Mouse (Mus musculus) embryonic fibroblast, embryonic 13.5 days (primary cell): ENCODE results near the gene Padi1. TPM values are rescaled to one million over a fixed set of nuclear protein-coding genes. Genes with fewer than 3 reads are reported as not detected.
A peak's percentile ranks its signal among the peaks of the same experiment; 100 is the strongest.

Source experiments
- H3K27ac ChIP-seq: 2 replicates; pipeline ENCODE4 v1.5.1; 2012; ENCODE audit warnings: low read length, control low read depth, inconsistent platforms; ENCODE audit not compliant: insufficient read depth
- H3K4me1 ChIP-seq: 2 replicates; pipeline ENCODE4 v1.6.1; 2011; ENCODE audit warnings: low read length; ENCODE audit not compliant: control insufficient read depth, insufficient read depth
- H3K4me3 ChIP-seq: 2 replicates; pipeline ENCODE4 v1.5.1; 2011; ENCODE audit warnings: mild to moderate bottlenecking, control low read depth, low read length; ENCODE audit not compliant: insufficient read depth
- CTCF ChIP-seq: IDR thresholded peaks from 2 replicates; pipeline ENCODE4 v1.5.1; 2011; ENCODE audit warnings: mild to moderate bottlenecking, control low read depth, low read length, moderate library complexity, borderline replicate concordance; ENCODE audit not compliant: insufficient read depth
- POLR2A ChIP-seq: IDR thresholded peaks from 2 replicates; pipeline ENCODE4 v1.6.1; 2011; ENCODE audit warnings: low read depth, mild to moderate bottlenecking, control low read depth, low read length, moderate library complexity
- polyA plus RNA-seq: library from polyadenylated mRNA; stranded (reverse); fragments of >200 nt; gene quantifications from 2 replicates; pipeline ENCODE4 v1.2.4, GENCODE M21; 2011; ENCODE audit warnings: low read depth; ENCODE audit not compliant: missing spikeins, insufficient read length

The Padi1 gene
- polyA plus RNA-seq, 1 experiment: not detected

DNA sequence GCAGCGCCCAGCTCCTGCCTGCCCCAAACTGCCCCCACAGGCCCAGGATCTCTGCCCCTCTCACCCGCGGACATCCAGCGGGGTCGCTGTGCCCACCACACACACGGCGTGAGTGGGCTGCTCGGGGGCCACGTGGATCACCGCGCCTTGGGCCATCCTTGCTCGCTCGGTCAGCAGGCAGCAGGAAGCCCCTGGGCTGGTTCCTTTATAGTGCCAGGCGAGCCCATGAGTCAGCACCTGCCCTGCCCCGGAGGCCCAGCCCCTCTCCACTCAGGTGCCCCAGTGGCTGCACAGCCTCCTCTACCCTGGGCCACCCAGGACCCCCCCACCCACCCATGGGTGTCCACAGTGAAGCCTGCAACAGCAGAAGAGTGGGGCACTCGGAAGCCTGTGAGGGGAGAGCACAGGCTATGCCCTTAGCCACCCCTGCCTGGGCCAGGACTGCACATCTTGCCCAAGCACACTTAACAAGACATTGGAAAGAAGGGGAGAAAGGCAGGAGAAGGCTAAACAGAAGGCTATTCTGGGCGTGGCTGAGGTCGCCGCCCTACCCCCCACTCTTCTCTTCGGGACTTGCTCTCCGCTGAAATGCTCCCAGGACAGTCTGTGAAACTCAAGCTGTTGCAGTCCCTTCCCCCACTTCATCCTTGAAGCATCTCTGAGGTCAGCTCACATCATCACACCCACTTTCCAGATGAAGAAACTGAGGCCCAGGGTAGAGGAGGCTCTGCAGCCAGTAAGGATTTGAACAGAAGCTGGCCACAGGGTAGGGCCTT lies 71.4 kb downstream of the Padi1 start, which contains the start of gene Padi4:
Padi4 (minus strand) TSS at position 212 of the 776 bp plus-strand sequence.
- no peak within 1 kb of the TSS for H3K27ac ChIP-seq
- H3K4me3 ChIP-seq: no peak within 1 kb of the TSS
- no peaks in the 10 kb centered on the region for H3K4me1 ChIP-seq
- no peak for TF ChIP-seq POLR2A
- no peak for TF ChIP-seq CTCF

- Histone ChIP-seq H3K27ac (no peak overlapping the region), H3K4me3 (no peak overlapping the region), H3K4me1 (no peaks in the 10 kb centered on the region)
- no peak for TF ChIP-seq POLR2A
- TF ChIP-seq CTCF: no peak
Observed at GRCm38 (mm10) chr4:140771091-140771490, 74.5 kb downstream of the Padi1 start.

- Histone ChIP-seq H3K27ac (no peak overlapping the region), H3K4me3 (peak overlapping the region; percentile 39), H3K4me1 (no peaks in the 10 kb centered on the region)
- TF ChIP-seq CTCF: no peak
- no peak for TF ChIP-seq POLR2A
Observed at GRCm38 (mm10) chr4:140770433-140770832, 75.1 kb downstream of the Padi1 start.

GRCm38 (mm10) chr4:140768973-140769372 lies 76.6 kb downstream of the Padi1 start:
- TF ChIP-seq CTCF: no peak
- TF ChIP-seq POLR2A: no peak
- H3K4me1 ChIP-seq: no peaks in the 10 kb centered on the region
- no peak overlapping the region for H3K4me3 ChIP-seq
- H3K27ac ChIP-seq: no peak overlapping the region

DNA sequence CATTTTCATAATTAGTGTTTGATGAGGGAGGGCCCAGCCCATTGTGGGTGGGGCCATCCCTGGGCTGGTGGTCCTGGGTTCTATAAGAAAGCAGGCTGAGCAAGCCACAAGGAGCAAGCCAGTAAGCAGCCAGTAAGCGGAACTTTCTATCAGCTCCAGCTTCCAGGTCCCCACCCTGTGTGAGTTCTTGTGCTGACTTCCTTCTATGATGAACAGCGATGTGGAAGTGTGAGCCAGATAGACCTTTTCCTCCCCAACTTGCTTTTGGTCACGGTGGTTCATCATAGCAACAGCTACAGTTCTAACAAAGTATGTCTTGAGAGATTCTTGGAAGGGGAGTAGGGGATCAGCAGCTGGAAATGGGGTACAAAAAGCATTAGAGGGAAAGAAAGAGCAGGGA lies 79.6 kb downstream of the Padi1 start:
- Histone ChIP-seq H3K4me3 (no peak overlapping the region), H3K27ac (no peak overlapping the region), H3K4me1 (no peaks in the 10 kb centered on the region)
- TF ChIP-seq POLR2A (no peak), CTCF (no peak)

DNA sequence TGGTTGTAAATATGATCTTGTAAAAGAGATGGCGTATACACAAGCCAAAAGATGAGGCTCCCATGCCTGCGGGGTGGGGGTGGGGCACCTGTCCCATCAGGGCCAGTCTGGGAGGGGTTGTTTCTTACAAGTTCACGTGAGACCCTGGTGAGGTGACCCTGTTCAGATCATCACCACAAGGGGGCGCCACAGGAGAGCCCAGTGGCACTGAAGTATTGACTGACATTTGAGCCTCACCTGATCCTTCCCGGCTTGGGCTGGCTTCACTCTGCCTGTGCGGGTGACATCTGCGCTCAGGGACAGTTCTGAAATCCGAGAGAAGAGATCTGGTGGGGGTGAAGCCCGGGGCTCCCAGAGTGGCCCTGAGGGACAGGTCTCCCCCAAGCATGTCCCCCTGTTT lies 82.4 kb downstream of the Padi1 start:
- TF ChIP-seq CTCF (peak; percentile 35; the same call in 1 of the 2 replicates), POLR2A (no peak)
- Histone ChIP-seq H3K27ac (no peak overlapping the region), H3K4me3 (no peak overlapping the region), H3K4me1 (no peaks in the 10 kb centered on the region)

Other genes starting within 250 kb of the Padi1 start
- gene Arhgef10l, start 179.8 kb downstream of the Padi1 start, polyA plus RNA-seq: 12.6 and 17.2 TPM in 2 replicates
- gene Rcc2, start 145.2 kb downstream of the Padi1 start, polyA plus RNA-seq: 102 and 125 TPM in 2 replicates
- gene Padi6, start 103.1 kb downstream of the Padi1 start, polyA plus RNA-seq: not detected in 2 replicates
- not detected in 2 replicates for gene Padi4, start 71.5 kb downstream of the Padi1 start, polyA plus RNA-seq
- gene Padi3, start 35.1 kb downstream of the Padi1 start, polyA plus RNA-seq: not detected in 2 replicates
- not detected in 2 replicates for gene Padi2, start 60.6 kb upstream of the Padi1 start, polyA plus RNA-seq
- gene Sdhb, start 115.4 kb upstream of the Padi1 start, polyA plus RNA-seq: 122 and 124 TPM in 2 replicates
- gene Atp13a2, start 141.1 kb upstream of the Padi1 start, polyA plus RNA-seq: 12.3 and 16.6 TPM in 2 replicates
- 108 and 200 TPM in 2 replicates for gene Mfap2, start 164.6 kb upstream of the Padi1 start, polyA plus RNA-seq
- gene Crocc, start 214.8 kb upstream of the Padi1 start, polyA plus RNA-seq: 10.3 and 12.5 TPM in 2 replicates
- gene Necap2, start 232.6 kb upstream of the Padi1 start, polyA plus RNA-seq: 47.2 and 48.5 TPM in 2 replicates
- gene Spata21, start 242.6 kb upstream of the Padi1 start, polyA plus RNA-seq: not detected in 2 replicates